Mouse (Mus musculus) heart, embryonic 10.5 days (tissue): ENCODE results near the gene Pde4d. TPM values are rescaled to one million over a fixed set of nuclear protein-coding genes. Genes with fewer than 3 reads are reported as not detected.

ENCODE experiments used
- DNase-seq: peaks from one replicate; pipeline ENCODE4 v3.0.0-alpha.2; 2017; ENCODE audit warnings: low spot score
- H3K27ac ChIP-seq: fragments of 300-500 bp; sonication (generic); 2 replicates; pipeline ENCODE4 v1.5.1; 2016; ENCODE audit warnings: mild to moderate bottlenecking
- H3K27me3 ChIP-seq: fragments of 300-500 bp; sonication (generic); 2 replicates; pipeline ENCODE4 v1.6.1; 2016; ENCODE audit warnings: mild to moderate bottlenecking; ENCODE audit not compliant: poor library complexity, insufficient read depth, severe bottlenecking
- H3K36me3 ChIP-seq: fragments of 300-500 bp; sonication (generic); 2 replicates; pipeline ENCODE4 v1.6.1; 2016; ENCODE audit warnings: mild to moderate bottlenecking, moderate library complexity
- H3K4me1 ChIP-seq: fragments of 300-500 bp; sonication (generic); 2 replicates; pipeline ENCODE4 v1.6.1; 2016; ENCODE audit warnings: mild to moderate bottlenecking
- H3K4me3 ChIP-seq: fragments of 300-500 bp; sonication (generic); 2 replicates; pipeline ENCODE4 v1.5.1; 2016; ENCODE audit warnings: mild to moderate bottlenecking, moderate library complexity
- H3K9me3 ChIP-seq: fragments of 300-500 bp; sonication (generic); 2 replicates; pipeline ENCODE4 v1.6.1; 2016; ENCODE audit warnings: mild to moderate bottlenecking, moderate library complexity
- WGBS: fragments of 180-500 bp; shearing (Covaris S2); methylation state at CpG from one replicate; pipeline ENCODE4 v1.1.7; 2016; 5-methylcytosine and 5-hydroxymethylcytosine counted together
- polyA plus RNA-seq: library from polyadenylated mRNA; unstranded; fragments of >200 nt; fragmentation: Nextera tagmentation; extraction: Ambion mirVana; gene quantifications from 2 replicates; pipeline ENCODE4 v1.2.1, GENCODE M21; 2016

The Pde4d gene
- polyA plus RNA-seq, 1 experiment from 2014 or later: 24.9 TPM

- no peak for DNase-seq
- H3K27ac ChIP-seq: no peak overlapping the region
- no peaks in the 10 kb centered on the region for H3K27me3 ChIP-seq
- no peaks in the 10 kb centered on the region for H3K4me1 ChIP-seq
- no peak overlapping the region for H3K4me3 ChIP-seq
- no peaks in the 10 kb centered on the region for H3K9me3 ChIP-seq
- H3K36me3 ChIP-seq: no peaks in the 10 kb centered on the region
- WGBS: 71% methylated on average over 8 of the region's 8 CpGs
Observed at GRCm38 (mm10) chr13:108497768-108498167, 48.0 kb downstream of the Pde4d start.

- Histone ChIP-seq H3K9me3 (no peaks in the 10 kb centered on the region), H3K27me3 (no peaks in the 10 kb centered on the region), H3K4me3 (no peak overlapping the region), H3K36me3 (no peaks in the 10 kb centered on the region), H3K27ac (no peak overlapping the region), H3K4me1 (no peaks in the 10 kb centered on the region)
- WGBS: 68% methylated on average over 9 of the region's 9 CpGs
- DNase-seq: no peak
Observed at GRCm38 (mm10) chr13:108498247-108498743, 48.5 kb downstream of the Pde4d start.

- 64% methylated on average over 9 of the region's 9 CpGs for WGBS
- H3K36me3 ChIP-seq: no peaks in the 10 kb centered on the region
- DNase-seq: no peak
- no peaks in the 10 kb centered on the region for H3K9me3 ChIP-seq
- H3K4me1 ChIP-seq: no peaks in the 10 kb centered on the region
- no peak overlapping the region for H3K27ac ChIP-seq
- no peak overlapping the region for H3K4me3 ChIP-seq
- no peaks in the 10 kb centered on the region for H3K27me3 ChIP-seq
Observed at GRCm38 (mm10) chr13:108498773-108499313, 49.1 kb downstream of the Pde4d start.

- no peak overlapping the region for H3K27ac ChIP-seq
- H3K36me3 ChIP-seq: no peaks in the 10 kb centered on the region
- H3K4me1 ChIP-seq: no peaks in the 10 kb centered on the region
- 42% methylated on average over 1 of the region's 1 CpGs for WGBS
- H3K9me3 ChIP-seq: no peaks in the 10 kb centered on the region
- no peak overlapping the region for H3K4me3 ChIP-seq
- no peaks in the 10 kb centered on the region for H3K27me3 ChIP-seq
- DNase-seq: no peak
Observed at GRCm38 (mm10) chr13:108501386-108501785, 51.6 kb downstream of the Pde4d start.

GRCm38 (mm10) chr13:108524548-108524947 lies 74.8 kb downstream of the Pde4d start:
- H3K9me3 ChIP-seq: no peaks in the 10 kb centered on the region
- 72% methylated on average over 4 of the region's 4 CpGs for WGBS
- H3K27ac ChIP-seq: no peak overlapping the region
- H3K4me3 ChIP-seq: no peak overlapping the region
- no peaks in the 10 kb centered on the region for H3K27me3 ChIP-seq
- H3K4me1 ChIP-seq: no peaks in the 10 kb centered on the region; the same call in 1 of the 2 replicates
- no peaks in the 10 kb centered on the region for H3K36me3 ChIP-seq
- no peak for DNase-seq

GRCm38 (mm10) chr13:108524969-108525368 lies 75.2 kb downstream of the Pde4d start:
- Histone ChIP-seq H3K4me3 (no peak overlapping the region), H3K36me3 (no peaks in the 10 kb centered on the region), H3K27me3 (no peaks in the 10 kb centered on the region), H3K4me1 (no peaks in the 10 kb centered on the region; the same call in 1 of the 2 replicates), H3K27ac (no peak overlapping the region), H3K9me3 (no peaks in the 10 kb centered on the region)
- no peak for DNase-seq
- 73% methylated on average over 6 of the region's 6 CpGs for WGBS

GRCm38 (mm10) chr13:108526258-108527007 lies 76.7 kb downstream of the Pde4d start:
- Histone ChIP-seq H3K9me3 (no peaks in the 10 kb centered on the region), H3K4me3 (no peak overlapping the region), H3K36me3 (no peaks in the 10 kb centered on the region), H3K4me1 (no peaks in the 10 kb centered on the region; the same call in 1 of the 2 replicates), H3K27me3 (no peaks in the 10 kb centered on the region), H3K27ac (no peak overlapping the region)
- WGBS: 79% methylated on average over 13 of the region's 13 CpGs
- no peak for DNase-seq

- WGBS: 71% methylated on average over 7 of the region's 7 CpGs
- DNase-seq: no peak
- no peak overlapping the region for H3K27ac ChIP-seq
Observed at GRCm38 (mm10) chr13:108527090-108527770, 77.5 kb downstream of the Pde4d start.

GRCm38 (mm10) chr13:108528343-108528742 lies 78.6 kb downstream of the Pde4d start:
- WGBS: 84% methylated on average over 1 of the region's 1 CpGs
- no peaks in the 10 kb centered on the region for H3K36me3 ChIP-seq

More at GRCm38 (mm10) chr13:108527090-108527770, 77.5 kb downstream of the Pde4d start:
- no peaks in the 10 kb centered on the region; the same call in 1 of the 2 replicates for H3K4me1 ChIP-seq
- H3K4me3 ChIP-seq: no peak overlapping the region
- H3K36me3 ChIP-seq: no peaks in the 10 kb centered on the region
- no peaks in the 10 kb centered on the region for H3K27me3 ChIP-seq
- no peaks in the 10 kb centered on the region for H3K9me3 ChIP-seq

GRCm38 (mm10) chr13:108532875-108533274 lies 83.1 kb downstream of the Pde4d start:
- H3K4me3 ChIP-seq: no peak overlapping the region
- no peak overlapping the region for H3K27ac ChIP-seq
- 88% methylated on average over 1 of the region's 1 CpGs for WGBS
- H3K36me3 ChIP-seq: no peaks in the 10 kb centered on the region
- no peaks in the 10 kb centered on the region for H3K27me3 ChIP-seq
- DNase-seq: no peak
- H3K4me1 ChIP-seq: no peaks in the 10 kb centered on the region
- H3K9me3 ChIP-seq: no peaks in the 10 kb centered on the region

More at GRCm38 (mm10) chr13:108528343-108528742, 78.6 kb downstream of the Pde4d start:
- Histone ChIP-seq H3K27ac (no peak overlapping the region), H3K4me1 (no peaks in the 10 kb centered on the region; the same call in 1 of the 2 replicates), H3K27me3 (no peaks in the 10 kb centered on the region), H3K4me3 (no peak overlapping the region), H3K9me3 (no peaks in the 10 kb centered on the region)
- DNase-seq: no peak

GRCm38 (mm10) chr13:108536436-108536835 lies 86.7 kb downstream of the Pde4d start:
- DNase-seq: no peak
- H3K27me3 ChIP-seq: no peaks in the 10 kb centered on the region
- H3K4me3 ChIP-seq: no peak overlapping the region
- WGBS: 26% methylated on average over 4 of the region's 4 CpGs
- H3K36me3 ChIP-seq: no peaks in the 10 kb centered on the region
- H3K4me1 ChIP-seq: no peaks in the 10 kb centered on the region
- H3K27ac ChIP-seq: no peak overlapping the region
- no peaks in the 10 kb centered on the region for H3K9me3 ChIP-seq

- 77% methylated on average over 6 of the region's 6 CpGs for WGBS
Observed at GRCm38 (mm10) chr13:108536951-108537350, 87.2 kb downstream of the Pde4d start.

More at GRCm38 (mm10) chr13:108536951-108537350, 87.2 kb downstream of the Pde4d start:
- Histone ChIP-seq H3K36me3 (no peaks in the 10 kb centered on the region), H3K4me1 (no peaks in the 10 kb centered on the region), H3K27me3 (no peaks in the 10 kb centered on the region), H3K4me3 (no peak overlapping the region), H3K27ac (no peak overlapping the region), H3K9me3 (no peaks in the 10 kb centered on the region)
- DNase-seq: no peak
